Mouse (Mus musculus) limb, embryonic 15.5 days (tissue): ENCODE measurements around the gene Anapc5. TPM values are rescaled to one million over a fixed set of nuclear protein-coding genes. Genes with fewer than 3 reads are reported as not detected.

ENCODE experiments used
- ATAC-seq: fragments of 200-750 bp; cut with Nextera tagmentation; 2 replicates; pipeline ENCODE4 v1.8.0; 2017; ENCODE audit warnings: low read depth, moderate TSS enrichment; ENCODE audit not compliant: insufficient number of reproducible peaks, low FRiP score, low TSS enrichment
- H3K27ac ChIP-seq: fragments of 300-500 bp; sonication (generic); 2 replicates; pipeline ENCODE4 v1.5.1; 2015; ENCODE audit warnings: moderate library complexity, mild to moderate bottlenecking, inconsistent platforms
- H3K27me3 ChIP-seq: fragments of 300-500 bp; sonication (generic); 2 replicates; pipeline ENCODE4 v1.6.1; 2015; ENCODE audit warnings: inconsistent platforms
- H3K36me3 ChIP-seq: fragments of 300-500 bp; sonication (generic); 2 replicates; pipeline ENCODE4 v1.6.1; 2015; ENCODE audit warnings: inconsistent platforms
- H3K4me1 ChIP-seq: fragments of 300-500 bp; sonication (generic); 2 replicates; pipeline ENCODE4 v1.6.1; 2015; ENCODE audit warnings: inconsistent platforms
- H3K4me2 ChIP-seq: fragments of 300-500 bp; sonication (generic); 2 replicates; pipeline ENCODE4 v1.6.1; 2015; ENCODE audit warnings: mild to moderate bottlenecking, inconsistent platforms
- H3K4me3 ChIP-seq: fragments of 300-500 bp; sonication (generic); 2 replicates; pipeline ENCODE4 v1.5.1; 2015; ENCODE audit warnings: mild to moderate bottlenecking, inconsistent platforms
- H3K9ac ChIP-seq: fragments of 300-500 bp; sonication (generic); 2 replicates; pipeline ENCODE4 v1.6.1; 2015; ENCODE audit warnings: inconsistent platforms
- H3K9me3 ChIP-seq: fragments of 300-500 bp; sonication (generic); 2 replicates; pipeline ENCODE4 v1.6.1; 2016; ENCODE audit warnings: inconsistent platforms
- WGBS: fragments of 180-500 bp; shearing (Covaris S2); methylation state at CpG from one replicate; pipeline ENCODE4 v1.1.7; 2015; 5-methylcytosine and 5-hydroxymethylcytosine counted together
- polyA plus RNA-seq: library from polyadenylated mRNA; unstranded; fragments of >200 nt; fragmentation: Nextera tagmentation; extraction: Ambion mirVana; gene quantifications from 2 replicates; pipeline ENCODE4 v1.2.1, GENCODE M21; 2015

Gene Anapc5
- polyA plus RNA-seq, 1 experiment from 2014 or later, result 425 TPM

GRCm38 (mm10) chr5:122775646-122776286, 45.4 kb downstream of the Anapc5 start:
- ATAC-seq, result no peak
- Histone ChIP-seq H3K9me3 (no peaks in the 10 kb centered on the region), H3K4me3 (no peak overlapping the region), H3K9ac (no peak overlapping the region), H3K36me3 (no peaks in the 10 kb centered on the region), H3K4me2 (no peak overlapping the region), H3K27ac (no peak overlapping the region), H3K27me3 (no peaks in the 10 kb centered on the region), H3K4me1 (peaks cover 17% of the 10 kb centered on the region)
- WGBS, result 75% methylated on average over 14 of the region's 14 CpGs

GRCm38 (mm10) chr5:122774743-122775611, 46.2 kb downstream of the Anapc5 start:
- Histone ChIP-seq H3K36me3 (no peaks in the 10 kb centered on the region), H3K4me1 (peaks cover 25% of the 10 kb centered on the region), H3K9ac (no peak overlapping the region), H3K27me3 (no peaks in the 10 kb centered on the region), H3K27ac (no peak overlapping the region), H3K4me3 (no peak overlapping the region), H3K9me3 (no peaks in the 10 kb centered on the region), H3K4me2 (no peak overlapping the region)
- ATAC-seq, result no peak
- WGBS, result 77% methylated on average over 28 of the region's 28 CpGs

GRCm38 (mm10) chr5:122773756-122774155, 47.4 kb downstream of the Anapc5 start:
- H3K4me1 ChIP-seq, result peaks cover 28% of the 10 kb centered on the region
- H3K9me3 ChIP-seq, result no peaks in the 10 kb centered on the region
- no peak overlapping the region for H3K27ac ChIP-seq
- H3K27me3 ChIP-seq, result no peaks in the 10 kb centered on the region
- no peak overlapping the region for H3K4me2 ChIP-seq
- ATAC-seq, result no peak
- 81% methylated on average over 11 of the region's 11 CpGs for WGBS
- no peak overlapping the region for H3K9ac ChIP-seq
- H3K4me3 ChIP-seq, result no peak overlapping the region
- H3K36me3 ChIP-seq, result no peaks in the 10 kb centered on the region

- peak overlapping the region; percentile 81; the same call in 1 of the 2 replicates for H3K27ac ChIP-seq
These were observed 49.7 kb downstream of the Anapc5 start for GRCm38 (mm10) chr5:122771428-122771827.

GRCm38 (mm10) chr5:122770806-122771261, 50.3 kb downstream of the Anapc5 start:
- peak; percentile 27; the same call in 1 of the 2 replicates for ATAC-seq
- H3K9ac ChIP-seq, result no peak overlapping the region
- peaks cover 20% of the 10 kb centered on the region for H3K4me1 ChIP-seq
- WGBS, result 28% methylated on average over 10 of the region's 10 CpGs
- no peak overlapping the region for H3K4me2 ChIP-seq
- H3K36me3 ChIP-seq, result peaks cover 11% of the 10 kb centered on the region; the same call in 1 of the 2 replicates
- no peak overlapping the region for H3K4me3 ChIP-seq
- H3K9me3 ChIP-seq, result no peaks in the 10 kb centered on the region
- no peaks in the 10 kb centered on the region for H3K27me3 ChIP-seq
- peak overlapping the region; percentile 81 for H3K27ac ChIP-seq

More at GRCm38 (mm10) chr5:122771428-122771827, 49.7 kb downstream of the Anapc5 start:
- no peaks in the 10 kb centered on the region for H3K27me3 ChIP-seq
- H3K4me3 ChIP-seq, result no peak overlapping the region
- H3K9me3 ChIP-seq, result no peaks in the 10 kb centered on the region
- WGBS, result 79% methylated on average over 9 of the region's 9 CpGs
- H3K4me2 ChIP-seq, result no peak overlapping the region
- H3K4me1 ChIP-seq, result peaks cover 20% of the 10 kb centered on the region
- H3K36me3 ChIP-seq, result peaks cover 11% of the 10 kb centered on the region; the same call in 1 of the 2 replicates
- H3K9ac ChIP-seq, result no peak overlapping the region
- no peak for ATAC-seq

GRCm38 (mm10) chr5:122770304-122770703, 50.8 kb downstream of the Anapc5 start:
- Histone ChIP-seq H3K4me3 (no peak overlapping the region), H3K9me3 (no peaks in the 10 kb centered on the region), H3K9ac (no peak overlapping the region), H3K4me1 (peaks cover 20% of the 10 kb centered on the region), H3K27ac (peak overlapping the region; percentile 81), H3K27me3 (no peaks in the 10 kb centered on the region), H3K36me3 (peaks cover 11% of the 10 kb centered on the region; the same call in 1 of the 2 replicates), H3K4me2 (no peak overlapping the region)
- WGBS, result 55% methylated on average over 7 of the region's 7 CpGs
- no peak for ATAC-seq

GRCm38 (mm10) chr5:122769101-122769568, 52.0 kb downstream of the Anapc5 start:
- Histone ChIP-seq H3K4me2 (no peak overlapping the region), H3K4me3 (no peak overlapping the region), H3K4me1 (peaks cover 20% of the 10 kb centered on the region), H3K27ac (no peak overlapping the region; the same call in 1 of the 2 replicates), H3K27me3 (no peaks in the 10 kb centered on the region), H3K9ac (no peak overlapping the region), H3K36me3 (peaks cover 11% of the 10 kb centered on the region; the same call in 1 of the 2 replicates), H3K9me3 (no peaks in the 10 kb centered on the region)
- 88% methylated on average over 15 of the region's 15 CpGs for WGBS
- ATAC-seq, result no peak

- peaks cover 29% of the 10 kb centered on the region for H3K4me1 ChIP-seq
- no peaks in the 10 kb centered on the region for H3K27me3 ChIP-seq
- no peaks in the 10 kb centered on the region for H3K9me3 ChIP-seq
- H3K27ac ChIP-seq, result no peak overlapping the region
- no peak overlapping the region for H3K4me3 ChIP-seq
- no peak overlapping the region for H3K4me2 ChIP-seq
- no peak for ATAC-seq
- 88% methylated on average over 11 of the region's 11 CpGs for WGBS
- no peak overlapping the region for H3K9ac ChIP-seq
- peaks cover 11% of the 10 kb centered on the region; the same call in 1 of the 2 replicates for H3K36me3 ChIP-seq
These were observed 53.9 kb downstream of the Anapc5 start for GRCm38 (mm10) chr5:122767283-122767682.

GRCm38 (mm10) chr5:122764032-122764464, 57.1 kb downstream of the Anapc5 start:
- H3K36me3 ChIP-seq, result peaks cover 14% of the 10 kb centered on the region; the same call in 1 of the 2 replicates
- H3K4me1 ChIP-seq, result peaks cover 9% of the 10 kb centered on the region
- H3K9ac ChIP-seq, result no peak overlapping the region
- WGBS, result 55% methylated on average over 10 of the region's 10 CpGs
- ATAC-seq, result no peak
- H3K27ac ChIP-seq, result no peak overlapping the region
- H3K4me3 ChIP-seq, result no peak overlapping the region
- H3K4me2 ChIP-seq, result no peak overlapping the region
- H3K9me3 ChIP-seq, result no peaks in the 10 kb centered on the region
- no peaks in the 10 kb centered on the region for H3K27me3 ChIP-seq

- H3K9me3 ChIP-seq, result no peaks in the 10 kb centered on the region
- no peaks in the 10 kb centered on the region for H3K27me3 ChIP-seq
- no peak overlapping the region for H3K9ac ChIP-seq
- H3K27ac ChIP-seq, result no peak overlapping the region
- 76% methylated on average over 29 of the region's 29 CpGs for WGBS
- peaks cover 20% of the 10 kb centered on the region for H3K36me3 ChIP-seq
- H3K4me3 ChIP-seq, result no peak overlapping the region
- H3K4me1 ChIP-seq, result peaks cover 9% of the 10 kb centered on the region
- no peak for ATAC-seq
- no peak overlapping the region for H3K4me2 ChIP-seq
These were observed 57.7 kb downstream of the Anapc5 start for GRCm38 (mm10) chr5:122763271-122764031.

- no peak overlapping the region for H3K4me2 ChIP-seq
- no peak overlapping the region for H3K27ac ChIP-seq
- no peaks in the 10 kb centered on the region for H3K4me1 ChIP-seq
- no peak overlapping the region for H3K9ac ChIP-seq
- ATAC-seq, result peak; percentile 7; the same call in 1 of the 2 replicates
- no peaks in the 10 kb centered on the region for H3K9me3 ChIP-seq
- no peak overlapping the region for H3K4me3 ChIP-seq
- H3K27me3 ChIP-seq, result no peaks in the 10 kb centered on the region
- H3K36me3 ChIP-seq, result peaks cover 47% of the 10 kb centered on the region
- WGBS, result 92% methylated on average over 7 of the region's 7 CpGs
These were observed 64.5 kb downstream of the Anapc5 start for GRCm38 (mm10) chr5:122756680-122757079.
